Mouse (Mus musculus) heart, postnatal 14 days (tissue): ENCODE data around the gene Csrp1. TPM values are rescaled to one million over a fixed set of nuclear protein-coding genes. Genes with fewer than 3 reads are reported as not detected.

Source experiments
- DNase-seq, 2 experiments: peaks; one replicate each; pipeline ENCODE4 v3.0.0; 2021 to 2022
- intact Hi-C: fragments of 180-260 bp; cut with DNase I; formaldehyde crosslinking; loops from one replicate; pipeline ENCODE4 v1.15.1; 2025
- total RNA-seq, 2 experiments: library from RNA; stranded (reverse); gene quantifications; 2 replicates each; pipeline ENCODE4 v1.2.3; 2021

The Csrp1 gene
- total RNA-seq, 2 experiments from 2014 or later, result 60.3 to 66.0 TPM

DNA sequence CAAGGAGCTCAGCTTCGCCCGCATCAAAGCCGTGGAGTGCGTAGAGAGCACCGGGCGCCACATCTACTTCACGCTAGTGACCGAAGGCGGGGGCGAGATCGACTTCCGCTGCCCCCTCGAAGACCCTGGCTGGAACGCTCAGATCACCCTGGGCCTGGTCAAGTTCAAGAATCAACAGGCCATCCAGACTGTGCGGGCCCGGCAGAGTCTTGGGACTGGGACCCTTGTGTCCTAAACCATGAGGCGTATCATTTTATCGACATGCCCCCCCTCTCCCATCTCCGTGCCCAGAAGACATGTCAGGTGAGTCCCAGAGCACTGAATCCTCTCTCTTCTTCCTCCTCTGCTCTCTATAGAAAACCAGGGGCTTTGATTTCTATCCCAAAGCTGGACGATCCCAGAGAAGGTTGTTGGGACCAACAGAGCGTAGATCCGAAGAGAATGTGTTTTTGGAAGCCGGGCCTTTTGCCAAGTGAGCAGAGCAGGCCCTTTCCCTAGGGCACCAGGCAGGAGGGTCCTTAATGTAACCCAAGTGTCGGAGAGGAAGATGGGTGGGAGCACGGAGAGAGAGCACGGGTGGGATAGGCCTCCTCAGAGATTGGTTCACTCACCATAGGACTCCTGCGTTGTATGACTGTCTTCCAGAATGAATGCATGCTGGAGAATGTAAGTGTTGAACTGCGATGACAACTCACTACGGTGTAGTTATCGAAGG, 46.9 kb downstream of the Csrp1 start:
- intact Hi-C loops, result loop anchor here (1.0 kb wide), 1 partner anchor 13 kb away; the partner anchor contains the start of gene Tnni1
- no peak for DNase-seq

GRCm38 (mm10) chr1:135767324-135767890, 47.5 kb downstream of the Csrp1 start:
- intact Hi-C loops, result no loop called here
- DNase-seq, result no peak

DNA sequence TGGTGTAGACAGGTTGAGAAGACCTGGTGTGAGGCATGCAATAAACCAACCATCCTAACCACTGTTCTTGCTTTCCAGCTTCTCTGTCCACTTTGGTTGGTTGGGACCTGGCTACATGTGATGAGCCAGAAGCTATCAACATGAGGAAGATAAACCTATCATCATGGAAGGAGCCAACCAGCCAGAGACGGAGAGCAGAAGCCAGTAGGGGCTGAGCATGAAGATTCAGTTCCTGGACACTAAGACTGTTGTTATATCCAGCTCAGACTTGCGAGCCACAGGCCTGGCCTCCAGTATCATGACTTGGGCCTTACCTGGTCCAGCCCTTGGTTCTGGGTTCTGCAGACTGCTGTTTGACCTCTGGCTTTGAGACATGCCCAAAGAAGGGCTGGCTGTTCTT, 48.5 kb downstream of the Csrp1 start:
- intact Hi-C loops, result no loop called here
- no peak for DNase-seq

GRCm38 (mm10) chr1:135770237-135770636, 50.4 kb downstream of the Csrp1 start:
- intact Hi-C loops, result no loop called here
- DNase-seq, result no peak

DNA sequence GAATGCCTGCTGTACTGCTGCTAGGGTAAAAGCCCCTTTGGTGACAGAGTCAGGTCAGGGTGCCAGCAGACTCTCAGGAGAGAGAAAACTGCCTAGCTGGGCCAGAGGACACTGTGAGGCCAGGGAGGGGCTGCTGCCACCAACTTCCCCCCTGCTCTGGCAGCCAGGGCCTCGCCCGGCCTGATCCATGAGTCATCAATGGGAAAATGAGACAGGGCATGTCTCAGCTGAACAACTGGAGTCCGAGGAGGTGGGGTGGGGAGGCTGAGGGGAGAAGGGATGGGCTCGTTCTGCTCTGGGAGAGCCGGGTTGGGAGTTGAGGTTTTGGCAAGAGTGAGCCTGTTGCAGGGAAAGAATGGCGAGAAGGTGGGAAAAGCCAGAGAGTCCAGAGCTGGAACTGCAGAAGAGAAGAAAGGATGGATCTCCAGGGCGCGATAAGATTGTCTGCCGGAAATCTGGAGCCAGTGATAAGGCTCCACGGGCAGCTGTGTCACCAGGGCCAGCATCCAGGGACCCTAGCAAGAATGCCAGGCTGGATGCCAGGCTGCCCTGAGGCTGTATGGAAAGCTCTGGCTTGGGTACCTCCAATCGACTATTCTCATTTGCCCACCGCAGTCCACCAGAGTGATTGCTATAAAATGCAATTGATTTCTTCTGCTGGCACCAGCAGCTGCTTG, 51.2 kb downstream of the Csrp1 start:
- DNase-seq, result peak; percentile 55 to 57
- intact Hi-C loops, result no loop called here

DNA sequence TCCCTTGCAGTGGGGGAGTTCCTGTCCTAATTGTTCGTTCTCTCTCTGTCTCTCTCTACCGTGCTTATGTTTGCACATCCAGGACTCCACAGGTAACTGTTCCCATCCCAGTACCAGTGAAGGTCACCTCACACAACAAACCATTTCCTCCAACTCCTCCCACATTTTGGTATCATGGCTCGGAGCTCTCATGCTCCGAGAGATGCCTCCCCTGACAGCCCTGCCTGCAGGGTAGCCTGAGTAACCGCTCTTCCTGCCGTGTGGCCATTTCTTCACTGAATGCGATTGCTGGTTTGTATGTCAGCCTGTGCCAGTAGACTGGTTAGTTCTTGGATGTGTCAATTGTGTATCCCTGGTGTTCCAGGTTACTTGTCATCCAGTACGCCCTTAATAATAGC, 51.7 kb downstream of the Csrp1 start:
- intact Hi-C loops, result no loop called here
- no peak for DNase-seq

DNA sequence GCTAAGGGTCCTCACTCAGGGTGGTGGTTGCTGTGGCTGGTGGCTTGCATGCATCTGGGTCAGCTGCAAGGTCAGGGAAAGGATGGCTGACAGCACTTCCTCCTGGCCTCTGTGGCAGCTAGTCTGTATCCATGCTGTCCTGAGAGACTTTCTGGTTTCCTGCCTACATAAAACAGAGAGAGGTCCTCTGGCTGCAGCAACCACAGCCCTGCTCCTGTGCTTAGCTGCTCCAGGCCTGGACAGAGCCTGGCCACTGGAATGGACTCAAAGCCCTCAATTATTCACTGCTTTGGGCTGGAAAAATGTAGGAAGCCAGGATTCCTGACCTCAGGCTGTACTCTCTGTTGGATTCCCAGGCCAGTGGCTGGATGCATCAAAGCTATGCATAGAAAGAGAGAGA, 56.7 kb downstream of the Csrp1 start:
- intact Hi-C loops, result no loop called here

DNA sequence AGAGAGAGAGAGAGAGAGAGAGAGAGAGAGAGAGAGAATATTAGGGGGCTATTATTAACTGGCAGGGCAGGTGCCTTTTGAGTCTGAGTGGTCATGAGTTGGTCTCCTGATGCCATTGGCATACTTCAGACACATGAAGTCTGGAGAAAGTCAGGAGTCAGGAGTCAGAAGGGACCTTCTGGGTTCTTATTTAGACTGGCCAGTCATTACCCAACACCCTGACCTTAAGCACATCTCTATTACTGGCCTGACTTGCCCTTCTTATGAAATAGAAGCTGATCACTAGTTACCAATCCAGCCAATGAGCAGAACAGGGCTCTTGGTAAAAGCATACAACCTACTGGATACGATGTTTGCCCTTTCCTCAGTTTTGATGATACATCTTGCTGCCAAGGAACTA, 57.2 kb downstream of the Csrp1 start:
- intact Hi-C loops, result no loop called here
- no peak for DNase-seq

More for the DNA sequence above, 56.7 kb downstream of the Csrp1 start:
- no peak for DNase-seq

DNA sequence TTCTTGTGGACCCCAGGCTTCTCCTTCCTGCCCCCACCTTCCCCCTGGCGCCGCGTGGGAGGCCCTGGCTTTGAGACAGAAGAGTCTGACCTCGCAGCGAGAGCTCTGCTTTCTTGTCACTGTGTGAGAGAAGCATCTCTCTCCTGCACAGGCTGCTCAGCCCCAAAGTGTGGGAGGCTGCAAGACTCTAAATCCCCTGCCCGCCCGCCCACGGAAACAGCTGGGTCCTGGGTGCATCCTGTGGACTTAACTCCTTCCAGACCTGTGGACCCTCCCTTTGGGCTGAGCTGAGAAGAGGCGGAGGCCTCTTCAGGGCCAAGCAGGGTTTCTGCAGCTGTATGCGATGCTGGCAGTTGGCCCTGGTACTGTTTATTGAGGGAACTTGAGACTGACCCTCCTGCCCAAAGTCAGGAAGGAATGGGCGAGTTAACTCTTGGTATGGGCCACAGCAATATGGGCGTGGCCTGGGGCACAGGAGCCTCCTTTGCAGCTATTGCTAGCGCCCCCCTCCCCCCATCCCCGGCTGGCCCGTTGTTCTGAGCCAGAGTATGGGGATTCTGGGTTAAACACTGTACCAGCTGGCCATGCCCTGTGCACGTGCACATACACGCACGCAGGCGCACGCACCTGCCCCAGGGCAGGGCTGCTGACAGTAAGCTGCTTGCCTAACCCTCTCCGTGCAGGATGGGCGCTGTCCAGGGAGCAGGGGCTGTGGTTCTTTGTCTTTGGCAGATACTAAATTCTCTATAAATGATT, 59.1 kb downstream of the Csrp1 start, which contains the start of gene Tnni1:
Gene Tnni1, plus strand, starts transcription at position 655 of the 756 bp plus-strand sequence.
- intact Hi-C loops, result loop anchor here (1.0 kb wide), 1 partner anchor 13 kb away; the partner anchor contains the start of gene Phlda3
- peak; percentile 58 to 71 for DNase-seq

DNA sequence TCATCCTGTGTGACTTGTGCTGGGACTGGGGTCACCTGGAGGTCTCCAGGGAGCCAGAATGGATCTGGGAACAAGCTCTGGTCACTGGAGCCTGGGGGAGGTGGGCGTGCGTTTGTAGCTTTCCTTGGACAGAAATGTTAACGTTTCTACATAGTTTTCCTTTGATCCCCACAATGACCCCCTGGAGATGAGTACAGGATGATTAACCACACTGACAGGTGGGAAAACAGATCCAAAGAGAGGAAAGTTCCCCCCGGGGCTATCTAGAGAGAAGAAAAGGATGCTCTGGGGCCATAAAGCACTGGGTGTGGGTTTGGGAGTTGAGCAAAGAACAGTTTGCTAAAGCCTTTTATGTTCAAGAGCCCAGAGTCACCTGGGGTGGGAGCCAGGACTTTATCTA, 60.8 kb downstream of the Csrp1 start:
- intact Hi-C loops, result loop anchor here (1.0 to 5.0 kb wide), 3 partner anchors 27 to 238 kb away; no protein-coding TSS in a partner anchor
- no peak for DNase-seq

- peak; percentile 87 to 88 for DNase-seq
- intact Hi-C loops, result loop anchor here (1.0 to 5.0 kb wide), 3 partner anchors 28 to 239 kb away; no protein-coding TSS in a partner anchor
Measured at GRCm38 (mm10) chr1:135781220-135781619, 61.4 kb downstream of the Csrp1 start.

- DNase-seq, result no peak
- intact Hi-C loops, result loop anchor here (5.0 kb wide), 1 partner anchor 241 kb away; no protein-coding TSS in a partner anchor
Measured at GRCm38 (mm10) chr1:135782816-135783215, 63.0 kb downstream of the Csrp1 start.

GRCm38 (mm10) chr1:135787799-135788198, 67.9 kb downstream of the Csrp1 start:
- peak; percentile 77 to 88 for DNase-seq
- intact Hi-C loops, result no loop called here

GRCm38 (mm10) chr1:135788708-135789107, 68.8 kb downstream of the Csrp1 start:
- intact Hi-C loops, result no loop called here
- DNase-seq, result peak; percentile 58

DNA sequence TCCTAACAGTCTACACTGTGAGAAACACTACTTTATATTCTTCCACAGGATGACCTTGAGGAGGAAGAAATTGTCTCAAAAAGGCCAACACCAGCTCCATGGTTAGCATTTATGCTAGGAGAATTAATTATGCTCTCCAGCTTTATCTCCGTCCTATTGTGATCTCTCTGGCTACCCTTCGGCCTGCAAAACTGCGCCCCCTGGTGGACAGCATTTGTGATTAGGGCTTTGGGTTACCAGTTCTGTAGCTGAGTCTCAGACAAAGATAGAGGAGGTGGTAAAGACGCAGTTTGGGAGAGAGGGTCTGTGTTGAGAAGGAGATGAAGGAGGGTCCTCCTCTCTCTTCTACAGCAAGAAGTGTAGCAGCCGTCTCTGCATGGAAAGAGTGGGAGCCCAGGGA, 70.0 kb downstream of the Csrp1 start:
- intact Hi-C loops, result no loop called here

DNA sequence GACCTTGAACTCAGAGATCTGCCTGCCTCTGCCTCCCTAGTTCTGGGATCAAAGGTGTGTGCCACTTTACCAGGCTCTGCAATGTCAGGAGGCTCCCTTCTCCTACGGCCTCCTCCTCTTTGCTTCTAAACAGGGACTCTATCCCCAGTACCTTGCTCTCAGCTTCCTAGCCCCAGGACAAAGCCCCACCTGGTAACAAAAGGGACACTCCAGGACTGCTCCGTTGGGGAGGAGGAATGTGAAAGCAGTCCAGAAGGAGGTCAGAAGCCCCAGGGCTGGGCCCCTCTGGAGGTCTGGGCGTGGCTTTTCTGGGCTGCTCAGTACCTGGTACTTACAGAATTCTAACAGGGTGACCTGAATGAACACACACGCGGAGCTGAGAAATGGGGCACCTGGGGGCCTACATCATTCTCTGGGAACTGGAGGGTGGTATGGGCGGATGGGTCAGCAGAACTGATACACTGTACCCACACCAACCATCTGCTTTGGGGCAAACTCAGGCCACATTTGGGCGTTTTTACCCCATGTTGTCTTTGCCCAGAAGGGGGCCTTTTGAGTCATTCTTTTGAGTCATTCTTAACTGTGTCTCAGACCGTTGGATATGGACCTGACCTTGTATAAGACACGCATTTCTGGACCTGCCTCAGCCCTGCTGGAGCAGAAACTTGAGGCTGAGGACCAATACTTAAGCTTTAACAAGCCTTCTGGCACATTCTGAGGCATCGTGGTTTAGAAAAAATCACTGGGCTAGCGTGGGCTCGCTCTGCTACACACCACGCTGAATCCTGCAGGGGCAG, 72.5 kb downstream of the Csrp1 start:
- intact Hi-C loops, result no loop called here
- no peak for DNase-seq

More for the DNA sequence above, 70.0 kb downstream of the Csrp1 start:
- peak; percentile 84 to 88 for DNase-seq

- intact Hi-C loops, result no loop called here
- DNase-seq, result peak; percentile 30 to 46
Measured at GRCm38 (mm10) chr1:135793370-135794215, 73.7 kb downstream of the Csrp1 start.

- intact Hi-C loops, result no loop called here
- no peak for DNase-seq
Measured at GRCm38 (mm10) chr1:135794216-135795134, 74.6 kb downstream of the Csrp1 start.
